Mouse (Mus musculus): ENCODE results near the gene Ahcy. TPM values are rescaled to one million over a fixed set of nuclear protein-coding genes. Genes with fewer than 3 reads are reported as not detected.

The Ahcy gene
- polyA plus RNA-seq (2021; fragmentation: Nextera tagmentation), result 25.4 and 27.3 TPM in 2 replicates
- long read RNA-seq, experiment 1, transcript Ahcy-201 (10 exons, 2,543 nt), result major isoform, 58 of 67 reads
- long read RNA-seq, experiment 1, partial matches to known transcripts, result 8 of 67 reads
- long read RNA-seq, experiment 1, other reads (novel, unspliced or antisense), result 1 of 67 reads
- long read RNA-seq, experiment 2, transcript Ahcy-201 (10 exons, 2,543 nt), result major isoform, 148 of 156 reads
- long read RNA-seq, experiment 2, partial matches to known transcripts, result 6 of 156 reads
- long read RNA-seq, experiment 2, other reads (novel, unspliced or antisense), result 2 of 156 reads

GRCm38 (mm10) chr2:155073978-155074765 is at the start of gene Ahcy:
Gene Ahcy (minus strand): TSS chr2:155074497.

GRCm38 (mm10) chr2:155018251-155018755 is 56.0 kb downstream of the Ahcy start, which contains the start of gene Gm14226:
Gene Gm14226 (plus strand): TSS chr2:155018266.

Other genes starting within 250 kb of the Ahcy start
- 70.0 and 80.0 TPM in 2 replicates for gene Eif2s2, start 181.6 kb downstream of the Ahcy start, polyA plus RNA-seq (2021; fragmentation: Nextera tagmentation)
- not detected in 2 replicates for gene Gm14226, start 56.2 kb downstream of the Ahcy start, polyA plus RNA-seq (2021; fragmentation: Nextera tagmentation)
- 14.9 and 19.7 TPM in 2 replicates for gene Itch, start 59.0 kb upstream of the Ahcy start, polyA plus RNA-seq (2021; fragmentation: Nextera tagmentation)
- 730 and 774 TPM in 2 replicates for gene Dynlrb1, start 162.0 kb upstream of the Ahcy start, polyA plus RNA-seq (2021; fragmentation: Nextera tagmentation)
- 789 and 886 TPM in 2 replicates for gene Map1lc3a, start 201.8 kb upstream of the Ahcy start, polyA plus RNA-seq (2021; fragmentation: Nextera tagmentation)